Comparison of ENCODE assay signal across 10 mouse cellular contexts in the genomic region with DNA sequence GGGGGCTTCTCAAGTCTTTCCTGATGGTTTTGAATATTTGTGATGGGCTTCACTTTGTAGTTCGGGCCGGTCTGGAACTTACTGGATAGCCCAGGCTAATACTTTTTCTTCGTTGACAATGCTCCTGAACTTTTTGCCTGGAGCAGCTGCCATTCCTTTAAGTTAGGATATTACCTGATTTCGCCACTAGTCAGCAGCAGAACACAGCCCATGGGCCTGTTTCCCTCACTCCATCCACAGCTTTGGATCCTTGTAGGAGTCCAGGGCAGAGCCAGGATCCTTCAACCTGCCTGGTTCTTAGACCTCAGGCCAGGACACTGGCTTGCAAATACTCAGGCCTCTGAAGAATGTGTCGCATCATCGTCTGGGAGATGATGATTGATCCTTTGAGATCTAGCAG.
DNase-seq lines count a peak whose midpoint lies in the region; ATAC-seq lines count a peak whose summit lies in the region.
"Had no signal": no experiment of that assay in that cellular context is flagged by ENCODE, and none has a peak within 500 bp of the region (broad histone marks: within the 10 kb centered on the region; RNA-seq: fewer than 3 reads in every experiment).

No protein-coding gene starts in this region.

- no peaks in the 10 kb centered on the region for H3K4me1 ChIP-seq in limb, embryonic 11.5 days (ENCODE audit: control insufficient read depth, insufficient read depth, low read length)
- peaks cover 3% of the 10 kb centered on the region; the same call in 1 of the 2 replicates for H3K4me1 ChIP-seq in limb, embryonic 10.5 days
- H3K4me1 ChIP-seq in neural tube, embryonic 14.5 days (ENCODE audit: control insufficient read depth, insufficient read depth, low read length): no peaks in the 10 kb centered on the region
- H3K4me1 ChIP-seq: liver, embryonic 15.5 days had no signal

- no peak for ATAC-seq in limb, embryonic 11.5 days (ENCODE audit: insufficient number of reproducible peaks, low FRiP score, low TSS enrichment, low read depth)
- ATAC-seq in neural tube, embryonic 14.5 days (ENCODE audit: low read depth): peak; percentile 84; the same call in 1 of the 2 replicates
- no peak for ATAC-seq in megakaryocyte-erythroid progenitor cell, adult 5-6 weeks (replicated peaks; ENCODE audit: low FRiP score, low TSS enrichment, poor library complexity, severe bottlenecking)

- no peaks in the 10 kb centered on the region for H3K36me3 ChIP-seq in limb, embryonic 11.5 days (ENCODE audit: control insufficient read depth, insufficient read depth, low read length)
- H3K36me3 ChIP-seq in limb, embryonic 10.5 days: no peaks in the 10 kb centered on the region
- no peaks in the 10 kb centered on the region for H3K36me3 ChIP-seq in neural tube, embryonic 14.5 days (ENCODE audit: control insufficient read depth, insufficient read depth, low read length)
- H3K36me3 ChIP-seq: embryonic facial prominence, embryonic 13.5 days; liver, embryonic 15.5 days had no signal

- no peaks in the 10 kb centered on the region for H3K27me3 ChIP-seq in limb, embryonic 11.5 days (ENCODE audit: control insufficient read depth, insufficient read depth, low read length)
- no peaks in the 10 kb centered on the region for H3K27me3 ChIP-seq in limb, embryonic 10.5 days (ENCODE audit: low read depth, poor library complexity, severe bottlenecking)
- no peaks in the 10 kb centered on the region for H3K27me3 ChIP-seq in neural tube, embryonic 14.5 days (ENCODE audit: control insufficient read depth, insufficient read depth, low read length)
- H3K27me3 ChIP-seq: embryonic facial prominence, embryonic 13.5 days; liver, embryonic 15.5 days had no signal

- H3K9me3 ChIP-seq in limb, embryonic 11.5 days (ENCODE audit: control insufficient read depth, low read length): no peaks in the 10 kb centered on the region
- no peaks in the 10 kb centered on the region for H3K9me3 ChIP-seq in limb, embryonic 10.5 days (replicated peaks)
- no peaks in the 10 kb centered on the region for H3K9me3 ChIP-seq in neural tube, embryonic 14.5 days (ENCODE audit: control insufficient read depth, low read length)
- H3K9me3 ChIP-seq: embryonic facial prominence, embryonic 13.5 days; liver, embryonic 15.5 days had no signal

- no peak overlapping the region for H3K4me3 ChIP-seq in limb, embryonic 11.5 days (ENCODE audit: low read depth, low read length)
- H3K4me3 ChIP-seq in limb, embryonic 10.5 days: no peak overlapping the region
- no peak overlapping the region for H3K4me3 ChIP-seq in neural tube, embryonic 14.5 days (ENCODE audit: low read depth, low read length)
- H3K4me3 ChIP-seq: embryonic facial prominence, embryonic 13.5 days; liver, embryonic 15.5 days had no signal

- H3K27ac ChIP-seq in limb, embryonic 11.5 days (replicated peaks; ENCODE audit: low read depth, low read length): no peak overlapping the region
- no peak overlapping the region for H3K27ac ChIP-seq in limb, embryonic 10.5 days
- H3K27ac ChIP-seq in neural tube, embryonic 14.5 days (ENCODE audit: low read depth, low read length): no peak overlapping the region
- H3K27ac ChIP-seq: embryonic facial prominence, embryonic 13.5 days; liver, embryonic 15.5 days had no signal

- WGBS in limb, embryonic 11.5 days: 51% methylated on average over 6 of the region's 6 CpGs
- WGBS in limb, embryonic 10.5 days: 44% methylated on average over 6 of the region's 6 CpGs
- 53% methylated on average over 6 of the region's 6 CpGs for WGBS in neural tube, embryonic 14.5 days

- peak; percentile 53 for DNase-seq in adrenal gland, postnatal 14 days
- DNase-seq in adrenal gland, postnatal 25 days: no peak
- DNase-seq in limb, embryonic 11.5 days (ENCODE audit: low spot score): peak; percentile 62
- no peak for DNase-seq in limb, embryonic 10.5 days (ENCODE audit: low spot score)
- DNase-seq in kidney, postnatal 36 days: peak; percentile 12 to 23
- no peak for DNase-seq in urinary bladder, postnatal 4 days (ENCODE audit: low spot score in 2 of 2)

- no peak overlapping the region for H3K9ac ChIP-seq in limb, embryonic 11.5 days (ENCODE audit: low read length)
- no peak overlapping the region for H3K9ac ChIP-seq in neural tube, embryonic 14.5 days (replicated peaks; ENCODE audit: low read depth, low read length)
- H3K9ac ChIP-seq: embryonic facial prominence, embryonic 13.5 days; liver, embryonic 15.5 days had no signal

- H3K4me2 ChIP-seq in limb, embryonic 11.5 days (ENCODE audit: low read depth, severe bottlenecking): no peak overlapping the region
- no peak overlapping the region for H3K4me2 ChIP-seq in neural tube, embryonic 14.5 days (ENCODE audit: low read depth, low read length)
- H3K4me2 ChIP-seq: embryonic facial prominence, embryonic 13.5 days; liver, embryonic 15.5 days had no signal

Comparison
In these comparisons a context has a peak if more than half of its experiments do, and no peak if none do; other contexts are left out.
1. DNase-seq: peak in adrenal gland, postnatal 14 days (single experiment), limb, embryonic 11.5 days (single experiment) and kidney, postnatal 36 days (2 of 2); none in adrenal gland, postnatal 25 days (single experiment), limb, embryonic 10.5 days (single experiment) and urinary bladder, postnatal 4 days (0 of 2).